Mouse (Mus musculus) heart, postnatal 0 days (tissue): ENCODE results near the gene Vipr1. TPM values are rescaled to one million over a fixed set of nuclear protein-coding genes. Genes with fewer than 3 reads are reported as not detected.
A peak's percentile ranks its signal among the peaks of the same experiment; 100 is the strongest.
"Not testable (repeated sequence)": the region's sequence is repeated elsewhere in the genome, so short reads cannot be mapped to it uniquely, and the experiment has no call there.

Experiments
- ATAC-seq: fragments of 200-750 bp; cut with Nextera tagmentation; 2 replicates; pipeline ENCODE4 v1.8.0; 2017; ENCODE audit warnings: low read depth, moderate number of reproducible peaks, moderate library complexity; ENCODE audit not compliant: insufficient read depth
- DNase-seq: peaks from one replicate; pipeline ENCODE4 v3.0.0-alpha.2; 2016; ENCODE audit warnings: low spot score
- H3K27ac ChIP-seq: fragments of 300-500 bp; sonication (generic); 2 replicates; pipeline ENCODE4 v1.5.1; 2014; ENCODE audit warnings: low read depth, mild to moderate bottlenecking
- H3K27me3 ChIP-seq: fragments of 300-500 bp; sonication (generic); 2 replicates; pipeline ENCODE4 v1.6.1; 2014; ENCODE audit warnings: low read length, mixed read lengths; ENCODE audit not compliant: control insufficient read depth, insufficient read depth
- H3K36me3 ChIP-seq: fragments of 300-500 bp; sonication (generic); replicated peaks from 2 replicates; pipeline ENCODE4 v1.6.1; 2014; ENCODE audit warnings: low read length, mixed read lengths; ENCODE audit not compliant: control insufficient read depth, insufficient read depth
- H3K4me1 ChIP-seq: fragments of 300-500 bp; sonication (generic); 2 replicates; pipeline ENCODE4 v1.6.1; 2014; ENCODE audit warnings: antibody characterized with exemption; ENCODE audit not compliant: control insufficient read depth, insufficient read depth
- H3K4me2 ChIP-seq: fragments of 300-500 bp; sonication (generic); 2 replicates; pipeline ENCODE4 v1.6.1; 2014; ENCODE audit warnings: low read depth, mild to moderate bottlenecking, low read length, moderate library complexity
- H3K4me3 ChIP-seq: fragments of 300-500 bp; sonication (generic); 2 replicates; pipeline ENCODE4 v1.5.1; 2014; ENCODE audit warnings: low read depth, low read length
- H3K9ac ChIP-seq: fragments of 300-500 bp; sonication (generic); replicated peaks from 2 replicates; pipeline ENCODE4 v1.6.1; 2014; ENCODE audit warnings: low read depth, low read length, mixed read lengths
- H3K9me3 ChIP-seq: fragments of 300-500 bp; sonication (generic); replicated peaks from 2 replicates; pipeline ENCODE4 v1.6.1; 2016; ENCODE audit warnings: low read length; ENCODE audit not compliant: control insufficient read depth
- CTCF ChIP-seq: IDR thresholded peaks from 2 replicates; pipeline ENCODE4 v1.5.1; 2016; ENCODE audit warnings: antibody characterized with exemption, control low read depth, low read depth
- EP300 ChIP-seq: IDR thresholded peaks from 2 replicates; pipeline ENCODE4 v1.6.1; 2016; ENCODE audit warnings: antibody characterized with exemption, low read depth
- WGBS: fragments of 180-500 bp; shearing (Covaris S2); extraction: QIAGEN DNeasy Blood & Tissue Kit; methylation state at CpG from one replicate; pipeline ENCODE4 v1.1.7; 2014; 5-methylcytosine and 5-hydroxymethylcytosine counted together
- polyA plus RNA-seq: library from polyadenylated mRNA; unstranded; fragments of >200 nt; fragmentation: Nextera tagmentation; extraction: Ambion mirVana; gene quantifications from 2 replicates; pipeline ENCODE4 v1.2.1, GENCODE M21; 2015
- total RNA-seq: library from RNA; depleted of rRNA; stranded (reverse); fragments of >200 nt; gene quantifications from 2 replicates; pipeline ENCODE4 v1.2.3, GENCODE M21; 2014; ENCODE audit warnings: low replicate concordance; rRNA removed

Vipr1 gene
- 0.70 and 1.3 TPM in 2 replicates for total RNA-seq
- 0.14 and 0.40 TPM in 2 replicates for polyA plus RNA-seq

- peaks cover 56% of the 10 kb centered on the region for H3K27me3 ChIP-seq
- DNase-seq (no peak), ATAC-seq (peak; percentile 54)
- 0 out of 2 replicates have a peak within 1 kb of the TSS, but pooled peaks have one; percentile 11 for H3K9ac ChIP-seq
- H3K4me2 ChIP-seq, result peak within 1 kb of the TSS; percentile 71
- H3K36me3 ChIP-seq, result no peaks in the 10 kb centered on the region
- TF ChIP-seq CTCF, result no peak
- no peak for TF ChIP-seq EP300
- H3K4me1 ChIP-seq, result peaks cover 18% of the 10 kb centered on the region
- no peak within 1 kb of the TSS for H3K27ac ChIP-seq
- no peaks in the 10 kb centered on the region for H3K9me3 ChIP-seq
- WGBS, result 2% methylated on average over 78 of the region's 79 CpGs
- H3K4me3 ChIP-seq, result peak within 1 kb of the TSS; percentile 48
These were observed at the start of gene Vipr1 for GRCm38 (mm10) chr9:121642401-121643181. Gene Vipr1, plus strand, starts transcription at chr9:121642716.

- Histone ChIP-seq H3K36me3 (no peaks in the 10 kb centered on the region), H3K9me3 (peaks cover 10% of the 10 kb centered on the region; the same call in 1 of the 2 replicates), H3K27me3 (no peaks in the 10 kb centered on the region), H3K27ac (no peak overlapping the region), H3K9ac (no peak overlapping the region), H3K4me1 (peaks cover 5% of the 10 kb centered on the region; the same call in 1 of the 2 replicates), H3K4me2 (no peak overlapping the region), H3K4me3 (no peak overlapping the region)
- ATAC-seq (no peak), DNase-seq (no peak)
- TF ChIP-seq EP300 (no peak), CTCF (no peak)
- 51% methylated on average over 13 of the region's 13 CpGs for WGBS
These were observed 49.5 kb upstream of the Vipr1 start for GRCm38 (mm10) chr9:121592948-121593550.

DNA sequence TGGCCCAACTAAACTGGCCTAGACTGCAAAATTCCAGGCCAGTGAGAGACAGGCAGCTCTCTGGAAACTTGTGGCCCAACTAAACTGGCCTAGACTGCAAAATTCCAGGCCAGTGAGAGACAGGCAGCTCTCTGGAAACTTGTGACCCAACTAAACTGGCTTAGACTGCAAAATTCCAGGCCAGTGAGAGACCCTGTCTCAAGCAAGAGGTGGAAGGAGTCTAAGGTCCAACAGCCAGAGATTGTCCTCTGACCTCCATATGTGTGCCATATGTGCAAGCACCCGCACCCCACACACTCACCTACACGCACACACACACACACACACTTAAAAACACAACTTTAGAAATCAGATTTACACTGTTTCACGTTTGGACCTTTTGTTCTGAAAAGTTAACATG, 48.7 kb upstream of the Vipr1 start:
- not testable (repeated sequence) for H3K9me3 ChIP-seq, H3K4me3 ChIP-seq, ATAC-seq, H3K27me3 ChIP-seq, DNase-seq, H3K4me2 ChIP-seq, H3K36me3 ChIP-seq, H3K9ac ChIP-seq, H3K4me1 ChIP-seq, H3K27ac ChIP-seq
- 84% methylated on average over 3 of the region's 3 CpGs for WGBS

- Histone ChIP-seq H3K9ac (no peak overlapping the region), H3K4me1 (peaks cover 5% of the 10 kb centered on the region; the same call in 1 of the 2 replicates), H3K4me2 (no peak overlapping the region), H3K27me3 (no peaks in the 10 kb centered on the region), H3K27ac (no peak overlapping the region), H3K9me3 (no peaks in the 10 kb centered on the region), H3K36me3 (no peaks in the 10 kb centered on the region), H3K4me3 (no peak overlapping the region)
- WGBS, result 69% methylated on average over 4 of the region's 4 CpGs
- ATAC-seq (no peak), DNase-seq (no peak)
- no peak for TF ChIP-seq CTCF
- no peak for TF ChIP-seq EP300
These were observed 47.7 kb upstream of the Vipr1 start for GRCm38 (mm10) chr9:121594771-121595170.

- ATAC-seq, result no peak
- Histone ChIP-seq H3K27me3 (no peaks in the 10 kb centered on the region), H3K27ac (no peak overlapping the region), H3K4me3 (no peak overlapping the region), H3K4me2 (no peak overlapping the region), H3K36me3 (no peaks in the 10 kb centered on the region), H3K9ac (no peak overlapping the region), H3K9me3 (no peaks in the 10 kb centered on the region), H3K4me1 (peaks cover 2% of the 10 kb centered on the region; the same call in 1 of the 2 replicates)
- no peak for DNase-seq
- WGBS, result 28% methylated on average over 2 of the region's 2 CpGs
- TF ChIP-seq CTCF, result no peak
- TF ChIP-seq EP300, result no peak
These were observed 44.4 kb upstream of the Vipr1 start for GRCm38 (mm10) chr9:121598106-121598505.
